Mouse (Mus musculus): ENCODE results near the gene Ptpn1. TPM values are rescaled to one million over a fixed set of nuclear protein-coding genes. Genes with fewer than 3 reads are reported as not detected.

Ptpn1 gene
- total and polyA plus RNA-seq, 3 experiments: 69.8 to 131 (median 77.6) TPM

DNA sequence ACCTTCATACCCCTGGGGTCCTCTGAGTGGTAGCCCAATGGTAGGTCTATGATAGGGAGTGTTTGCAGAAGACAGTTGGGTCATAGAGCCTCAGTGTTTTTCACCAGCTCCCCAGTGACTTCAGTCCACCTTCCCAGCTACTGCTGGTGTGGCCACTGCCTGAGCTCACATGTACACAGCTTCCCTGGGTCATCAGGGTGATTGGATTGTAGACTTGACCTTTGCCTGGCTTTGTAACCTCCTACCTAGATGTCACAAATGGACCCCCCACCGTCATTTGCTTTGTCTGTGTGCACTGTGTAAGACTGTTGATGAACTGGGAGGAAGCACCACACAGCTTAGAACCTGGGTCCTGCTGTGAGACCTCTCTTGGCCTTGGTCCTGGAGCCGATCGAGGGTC is 12.3 kb downstream of the Ptpn1 start:
- no peaks in the 10 kb centered on the region for H3K27me3 ChIP-seq (replicated peaks)
- peaks cover 99% of the 10 kb centered on the region for H3K79me2 ChIP-seq (replicated peaks; ENCODE audit: control insufficient read depth, extremely low read depth, insufficient read depth, poor library complexity, severe bottlenecking)
- peak overlapping the region; percentile 12; the same call in 1 of the 2 replicates for H3K27ac ChIP-seq (ENCODE audit: insufficient read depth, low read depth)
- peaks cover 70 to 98% of the 10 kb centered on the region in 2 experiments for H3K4me1 ChIP-seq (ENCODE audit: control insufficient read depth in 1 of 2, insufficient read depth in 2 of 2)
- DNase-seq (ENCODE audit: extremely low read depth): no peak
- no peaks in the 10 kb centered on the region for H3K9me3 ChIP-seq (replicated peaks; ENCODE audit: low read length)
- no peak overlapping the region for H3K4me3 ChIP-seq (replicated peaks in 1 of 3; ENCODE audit: low read depth in 2 of 3, low read length in 2 of 3, poor library complexity in 1 of 3)
- H3K4me2 ChIP-seq (ENCODE audit: insufficient read depth, low read depth, poor library complexity, severe bottlenecking): peak overlapping the region; percentile 4; the same call in 1 of the 2 replicates
- in situ Hi-C loops (cut with MboI; ENCODE audit: low pct_ligation_motif_present, low pct_unique_long_range_greater_than_20kb, low sequenced_read_pairs): no loop called here
- dilution Hi-C loops (cut with MboI; ENCODE audit: extremely low pct_ligation_motif_present, extremely low pct_unique_long_range_greater_than_20kb, low sequenced_read_pairs): no loop called here
- peak overlapping the region; percentile 1; the same call in 1 of the 2 replicates for H3K9ac ChIP-seq (ENCODE audit: insufficient read depth, low read depth)
- H3K36me3 ChIP-seq (replicated peaks in 1 of 2; ENCODE audit: control insufficient read depth in 1 of 2, insufficient read depth in 1 of 2, low read length in 1 of 2): peaks cover 0 to 39% of the 10 kb centered on the region in 2 experiments
- no peak for TF ChIP-seq E2F4 (IDR thresholded peaks at IDR 0.05; ENCODE audit: insufficient replicate concordance, low read depth, low read length)
- no peak for TF ChIP-seq UBTF (IDR thresholded peaks at IDR 0.05; ENCODE audit: low read depth, low read length)
- TF ChIP-seq POLR2A (IDR thresholded peaks at IDR 0.05; ENCODE audit: low read depth, low read length): no peak
- TF ChIP-seq MAFK (IDR thresholded peaks at IDR 0.05; ENCODE audit: insufficient replicate concordance, low read length): no peak
- no peak for TF ChIP-seq TBP (conservative IDR thresholded peaks at IDR 0.05; ENCODE audit: low read depth, low read length)
- no peak for TF ChIP-seq IRF4 (IDR thresholded peaks at IDR 0.05; ENCODE audit: low read depth, low read length)
- TF ChIP-seq HCFC1 (IDR thresholded peaks at IDR 0.05; ENCODE audit: low read depth, low read length): no peak
- no peak for TF ChIP-seq ZKSCAN1 (IDR thresholded peaks at IDR 0.05; ENCODE audit: borderline replicate concordance, low read depth, low read length)
- TF ChIP-seq TCF12 (IDR thresholded peaks at IDR 0.05; ENCODE audit: low read depth, low read length): no peak
- no peak for TF ChIP-seq BHLHE40 (IDR thresholded peaks at IDR 0.05; ENCODE audit: low read depth, low read length)
- TF ChIP-seq SIN3A (IDR thresholded peaks at IDR 0.05; ENCODE audit: low read length): no peak
- no peak for TF ChIP-seq JUN (IDR thresholded peaks at IDR 0.05; ENCODE audit: insufficient read depth, low read depth, low read length)

DNA sequence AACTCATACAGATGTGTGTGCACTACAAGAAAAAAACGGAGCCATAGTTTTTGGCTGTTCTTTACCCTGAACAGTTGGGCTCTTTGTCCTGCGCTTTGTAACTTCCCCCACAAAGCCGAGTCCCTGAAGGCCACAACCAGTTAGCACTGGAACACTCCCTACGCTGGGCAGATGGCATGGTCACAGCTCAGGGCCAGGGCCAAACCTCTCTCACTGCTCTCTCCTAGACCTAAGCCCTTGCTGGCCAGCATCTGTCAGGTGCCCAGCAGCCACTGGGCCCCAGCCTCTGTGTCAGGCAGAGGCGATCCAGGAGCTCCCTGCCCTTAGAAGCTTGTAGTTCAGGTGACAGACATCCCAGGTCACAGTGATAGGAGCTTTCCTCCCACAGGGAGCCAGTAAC is 13.6 kb downstream of the Ptpn1 start:
- peak overlapping the region in 1 of 3 experiments; percentile 7 for H3K4me3 ChIP-seq (replicated peaks in 1 of 3; ENCODE audit: low read depth in 2 of 3, low read length in 2 of 3, poor library complexity in 1 of 3)
- no peak overlapping the region for H3K9ac ChIP-seq (ENCODE audit: insufficient read depth, low read depth)
- DNase-seq (ENCODE audit: extremely low read depth): no peak
- H3K4me2 ChIP-seq (ENCODE audit: insufficient read depth, low read depth, poor library complexity, severe bottlenecking): 0 out of 2 replicates have a peak overlapping the region, but pooled peaks have one; percentile 4
- peaks cover 0 to 44% of the 10 kb centered on the region in 2 experiments for H3K36me3 ChIP-seq (replicated peaks in 1 of 2; ENCODE audit: control insufficient read depth in 1 of 2, insufficient read depth in 1 of 2, low read length in 1 of 2)
- dilution Hi-C loops (cut with MboI; ENCODE audit: extremely low pct_ligation_motif_present, extremely low pct_unique_long_range_greater_than_20kb, low sequenced_read_pairs): no loop called here
- no peaks in the 10 kb centered on the region for H3K9me3 ChIP-seq (replicated peaks; ENCODE audit: low read length)
- no peak for TF ChIP-seq UBTF (IDR thresholded peaks at IDR 0.05; ENCODE audit: low read depth, low read length)
- TF ChIP-seq ETS1 (conservative IDR thresholded peaks at IDR 0.05; ENCODE audit: low read depth, low read length): no peak
- TF ChIP-seq CHD2 (IDR thresholded peaks at IDR 0.05; ENCODE audit: low read length): no peak
- TF ChIP-seq SMC3 (IDR thresholded peaks at IDR 0.05; ENCODE audit: low read depth, low read length): no peak
- TF ChIP-seq ZNF384 (IDR thresholded peaks at IDR 0.05; ENCODE audit: low read depth, low read length): no peak
- TF ChIP-seq USF2 (conservative IDR thresholded peaks at IDR 0.05; ENCODE audit: low read depth, low read length): no peak
- TF ChIP-seq POLR2A (IDR thresholded peaks at IDR 0.05; ENCODE audit: low read depth, low read length): no peak
- TF ChIP-seq RAD21 (IDR thresholded peaks at IDR 0.05; ENCODE audit: low read depth, low read length): no peak
- no peak for TF ChIP-seq CTCF (conservative IDR thresholded peaks at IDR 0.05 in 1 of 2, IDR thresholded peaks at IDR 0.05 in 1 of 2; ENCODE audit: low read depth in 2 of 2, low read length in 2 of 2)
- peaks cover 99% of the 10 kb centered on the region for H3K79me2 ChIP-seq (replicated peaks; ENCODE audit: control insufficient read depth, extremely low read depth, insufficient read depth, poor library complexity, severe bottlenecking)
- H3K27me3 ChIP-seq (replicated peaks): no peaks in the 10 kb centered on the region
- peak overlapping the region; percentile 1; the same call in 1 of the 2 replicates for H3K27ac ChIP-seq (ENCODE audit: insufficient read depth, low read depth)
- in situ Hi-C loops (cut with MboI; ENCODE audit: low pct_ligation_motif_present, low pct_unique_long_range_greater_than_20kb, low sequenced_read_pairs): no loop called here
- H3K4me1 ChIP-seq (ENCODE audit: control insufficient read depth in 1 of 2, insufficient read depth in 2 of 2): peaks cover 78 to 99% of the 10 kb centered on the region in 2 experiments

All from CH12.LX (cell line).